Mouse (Mus musculus): ENCODE data around the gene Gnai2.

The Gnai2 gene

GRCm38 (mm10) chr9:107629901-107630425 is 5.2 kb downstream of the Gnai2 start:
- peak; percentile 37 for DNase-seq

GRCm38 (mm10) chr9:107629411-107629730 is 5.8 kb downstream of the Gnai2 start:
- no peak for DNase-seq

GRCm38 (mm10) chr9:107628721-107629410 is 6.3 kb downstream of the Gnai2 start:
- peak; percentile 79 for DNase-seq

- no peak for DNase-seq
Measured at GRCm38 (mm10) chr9:107627387-107628255, 7.5 kb downstream of the Gnai2 start.

- peak; percentile 94 for DNase-seq
Measured at GRCm38 (mm10) chr9:107626844-107627277, 8.3 kb downstream of the Gnai2 start.

GRCm38 (mm10) chr9:107626158-107626843 is 8.9 kb downstream of the Gnai2 start:
- DNase-seq, result no peak

GRCm38 (mm10) chr9:107625351-107626128 is 9.6 kb downstream of the Gnai2 start:
- peak; percentile 55 for DNase-seq

GRCm38 (mm10) chr9:107624951-107625350 is 10.2 kb downstream of the Gnai2 start:
- no peak for DNase-seq

- DNase-seq, result peak; percentile 86
Measured at GRCm38 (mm10) chr9:107624539-107624938, 10.6 kb downstream of the Gnai2 start.

- DNase-seq, result peak; percentile 61
Measured at GRCm38 (mm10) chr9:107620954-107621353, 14.2 kb downstream of the Gnai2 start.

GRCm38 (mm10) chr9:107619546-107619879 is 15.7 kb downstream of the Gnai2 start:
- no peak for DNase-seq

GRCm38 (mm10) chr9:107618778-107619545 is 16.2 kb downstream of the Gnai2 start:
- DNase-seq, result peak; percentile 76

GRCm38 (mm10) chr9:107618098-107618497 is 17.1 kb downstream of the Gnai2 start:
- peak; percentile 59 for DNase-seq

- DNase-seq, result no peak
Measured at GRCm38 (mm10) chr9:107617461-107617860, 17.7 kb downstream of the Gnai2 start.

GRCm38 (mm10) chr9:107615035-107615434 is 20.1 kb downstream of the Gnai2 start:
- no peak for DNase-seq

- DNase-seq, result peak; percentile 54
Measured at GRCm38 (mm10) chr9:107612945-107613569, 22.1 kb downstream of the Gnai2 start.

- peak; percentile 99 for DNase-seq
Measured at GRCm38 (mm10) chr9:107612191-107612944, 22.8 kb downstream of the Gnai2 start.

- DNase-seq, result no peak
Measured at GRCm38 (mm10) chr9:107611456-107612190, 23.5 kb downstream of the Gnai2 start.

GRCm38 (mm10) chr9:107609433-107609830 is 25.7 kb downstream of the Gnai2 start:
- no peak for DNase-seq
